Mouse (Mus musculus) neural tube, embryonic 11.5 days (tissue): ENCODE measurements around the gene Ythdc1. TPM values are rescaled to one million over a fixed set of nuclear protein-coding genes. Genes with fewer than 3 reads are reported as not detected.

Source experiments
- ATAC-seq: fragments of 200-750 bp; cut with Nextera tagmentation; 2 replicates; pipeline ENCODE4 v1.8.0; 2017; ENCODE audit warnings: moderate number of reproducible peaks, mild to moderate bottlenecking, moderate TSS enrichment, moderate library complexity; ENCODE audit not compliant: insufficient read depth, low FRiP score, low TSS enrichment
- DNase-seq: peaks from one replicate; pipeline ENCODE4 v3.0.0-alpha.2; 2015; ENCODE audit warnings: low spot score
- H3K27ac ChIP-seq: fragments of 300-500 bp; sonication (generic); 2 replicates; pipeline ENCODE4 v1.5.1; 2014; ENCODE audit warnings: low read depth, mild to moderate bottlenecking, low read length
- H3K27me3 ChIP-seq: fragments of 300-500 bp; sonication (generic); 2 replicates; pipeline ENCODE4 v1.6.1; 2014; ENCODE audit warnings: mild to moderate bottlenecking, low read length, mixed read lengths; ENCODE audit not compliant: control insufficient read depth, insufficient read depth
- H3K36me3 ChIP-seq: fragments of 300-500 bp; sonication (generic); 2 replicates; pipeline ENCODE4 v1.6.1; 2014; ENCODE audit warnings: mild to moderate bottlenecking, low read length, moderate library complexity, mixed read lengths; ENCODE audit not compliant: control insufficient read depth, insufficient read depth
- H3K4me1 ChIP-seq: fragments of 300-500 bp; sonication (generic); 2 replicates; pipeline ENCODE4 v1.6.1; 2014; ENCODE audit warnings: low read length, mixed read lengths; ENCODE audit not compliant: control insufficient read depth, insufficient read depth
- H3K4me2 ChIP-seq: fragments of 300-500 bp; sonication (generic); 2 replicates; pipeline ENCODE4 v1.6.1; 2014; ENCODE audit warnings: low read depth, mild to moderate bottlenecking, moderate library complexity
- H3K4me3 ChIP-seq: fragments of 300-500 bp; sonication (generic); 2 replicates; pipeline ENCODE4 v1.5.1; 2014; ENCODE audit warnings: low read depth, low read length
- H3K9ac ChIP-seq: fragments of 300-500 bp; sonication (generic); 2 replicates; pipeline ENCODE4 v1.6.1; 2014; ENCODE audit warnings: mild to moderate bottlenecking, low read length
- H3K9me3 ChIP-seq: fragments of 300-500 bp; sonication (generic); 2 replicates; pipeline ENCODE4 v1.6.1; 2016; ENCODE audit warnings: low read length; ENCODE audit not compliant: control insufficient read depth
- whole genome bisulfite sequencing: fragments of 180-500 bp; shearing (Covaris S2); extraction: QIAGEN DNeasy Blood & Tissue Kit; methylation state at CpG from one replicate; pipeline ENCODE4 v1.1.7; 2014; 5-methylcytosine and 5-hydroxymethylcytosine counted together
- polyA plus RNA-seq: library from polyadenylated mRNA; unstranded; fragments of >200 nt; fragmentation: Nextera tagmentation; extraction: Ambion mirVana; gene quantifications from 2 replicates; pipeline ENCODE4 v1.2.1, GENCODE M21; 2014

Ythdc1 gene
- 54.6 and 56.5 TPM in 2 replicates for polyA plus RNA-seq

DNA sequence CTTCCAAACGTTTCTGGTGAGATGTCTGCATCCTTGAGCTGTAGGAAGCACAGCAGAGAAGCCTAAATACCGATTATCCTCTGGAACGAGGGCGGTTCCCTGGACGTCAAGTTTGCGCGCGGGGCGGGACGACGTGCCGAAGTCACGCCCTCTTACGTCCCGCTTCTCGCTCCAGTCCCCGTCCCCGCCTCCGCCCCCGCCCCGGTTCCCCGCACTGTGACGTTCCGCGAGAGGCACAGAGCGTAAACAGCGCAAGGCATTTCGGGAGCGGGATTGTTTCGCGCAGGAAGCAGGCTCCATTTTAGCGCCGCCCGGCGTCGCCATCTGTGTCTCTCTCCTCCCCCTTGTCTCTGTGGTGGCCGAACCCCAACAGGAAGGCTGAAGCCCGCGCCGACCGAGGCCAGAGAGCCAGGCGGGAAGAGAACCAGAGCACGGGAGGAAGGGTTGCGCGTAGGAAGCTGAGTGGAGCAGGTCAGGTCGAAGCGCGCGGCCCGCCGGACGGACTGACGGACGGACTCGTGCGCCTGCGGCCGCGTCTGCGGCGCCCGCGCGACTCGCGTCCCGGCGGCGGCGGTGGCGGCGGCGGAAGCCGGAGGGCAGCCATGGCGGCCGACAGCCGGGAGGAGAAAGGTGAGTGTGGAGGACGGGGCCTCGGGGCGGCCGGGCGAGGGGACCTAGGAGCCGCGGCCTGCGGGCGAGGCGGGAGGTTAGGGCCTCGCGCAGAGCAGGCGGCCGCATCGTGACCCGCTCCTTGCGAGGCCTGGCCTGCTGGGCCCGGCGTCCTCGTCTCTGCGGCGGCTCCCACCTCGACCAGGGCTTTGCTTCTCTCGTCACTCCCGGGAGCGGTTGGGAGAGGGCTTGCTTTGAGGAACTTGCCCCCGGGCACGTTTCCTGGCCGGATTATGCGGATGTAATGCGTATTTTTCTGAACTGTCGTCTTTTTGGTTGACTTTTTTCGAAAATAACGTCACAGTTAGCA, at the start of gene Ythdc1:
Gene Ythdc1 (plus strand): TSS at position 260 of the 979 bp plus-strand sequence.
- H3K4me3 ChIP-seq: peak within 1 kb of the TSS; percentile 80
- H3K27me3 ChIP-seq: no peaks in the 10 kb centered on the region
- H3K4me1 ChIP-seq: no peaks in the 10 kb centered on the region
- DNase-seq (peak; percentile 98), ATAC-seq (peak; percentile 99)
- no peaks in the 10 kb centered on the region for H3K36me3 ChIP-seq
- peak within 1 kb of the TSS; percentile 98 for H3K9ac ChIP-seq
- under 1% methylated on average over 66 of the region's 111 CpGs for WGBS
- peak within 1 kb of the TSS; percentile 98 for H3K27ac ChIP-seq
- no peaks in the 10 kb centered on the region for H3K9me3 ChIP-seq
- H3K4me2 ChIP-seq: peak within 1 kb of the TSS; percentile 58

DNA sequence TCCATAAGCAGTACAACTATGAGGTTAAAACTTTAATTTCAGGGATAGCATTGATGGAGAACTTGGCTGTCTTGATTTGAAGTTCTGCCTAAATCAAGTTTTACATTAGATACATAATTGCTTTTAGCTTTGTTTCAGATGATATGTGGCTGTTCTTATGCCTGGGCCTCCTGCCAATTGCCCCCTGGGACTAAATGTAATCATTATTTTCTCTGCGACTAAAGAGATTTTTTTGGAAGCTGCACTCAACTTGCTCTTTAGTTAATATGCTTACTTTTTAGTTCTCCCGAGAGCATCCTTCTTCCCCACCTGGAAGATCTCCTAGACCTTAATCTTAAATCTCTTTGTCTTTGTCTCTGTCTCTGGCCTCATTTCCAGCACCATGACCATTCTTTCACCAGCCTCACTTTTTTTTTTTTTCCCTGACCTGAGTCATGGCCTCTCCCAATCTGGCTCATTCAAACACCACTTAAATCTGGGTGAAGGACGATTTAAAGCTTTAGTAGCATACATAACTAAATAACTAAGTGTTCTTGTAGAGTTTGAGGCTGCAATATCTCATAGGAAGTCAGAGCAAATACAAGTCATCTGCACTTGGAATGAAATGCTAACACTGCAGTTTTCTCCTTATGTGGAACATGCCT, 34.9 kb upstream of the Ythdc1 start:
- no peak for DNase-seq
- Histone ChIP-seq H3K36me3 (no peaks in the 10 kb centered on the region), H3K27ac (no peak overlapping the region), H3K9me3 (no peaks in the 10 kb centered on the region), H3K4me3 (no peak overlapping the region), H3K9ac (no peak overlapping the region), H3K4me1 (no peaks in the 10 kb centered on the region), H3K27me3 (no peaks in the 10 kb centered on the region), H3K4me2 (no peak overlapping the region)
- 75% methylated on average over 3 of the region's 3 CpGs for WGBS
- ATAC-seq: no peak

DNA sequence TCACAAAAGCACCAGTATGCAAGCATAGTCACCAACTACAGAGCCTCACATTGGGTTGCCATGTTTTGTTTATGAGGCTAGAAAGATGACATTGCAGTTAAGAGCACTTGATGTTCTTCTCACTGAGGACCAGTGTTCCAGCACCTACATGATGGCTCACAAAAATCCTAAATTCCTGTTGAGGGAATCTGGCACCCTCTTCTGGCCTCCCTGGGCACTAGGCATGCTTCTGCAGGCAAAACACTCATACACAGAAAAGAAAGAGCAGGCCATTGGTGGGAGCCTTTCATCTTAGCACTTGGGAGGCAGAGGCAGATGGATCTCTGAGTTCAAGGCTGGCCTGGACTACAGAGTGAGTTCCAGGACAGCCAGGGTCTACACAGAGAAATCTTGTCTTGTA, 33.0 kb upstream of the Ythdc1 start:
- Histone ChIP-seq H3K4me1 (no peaks in the 10 kb centered on the region), H3K36me3 (no peaks in the 10 kb centered on the region), H3K27me3 (no peaks in the 10 kb centered on the region), H3K4me2 (no peak overlapping the region), H3K9ac (no peak overlapping the region), H3K27ac (no peak overlapping the region), H3K4me3 (no peak overlapping the region), H3K9me3 (no peaks in the 10 kb centered on the region)
- DNase-seq (no peak), ATAC-seq (no peak)

DNA sequence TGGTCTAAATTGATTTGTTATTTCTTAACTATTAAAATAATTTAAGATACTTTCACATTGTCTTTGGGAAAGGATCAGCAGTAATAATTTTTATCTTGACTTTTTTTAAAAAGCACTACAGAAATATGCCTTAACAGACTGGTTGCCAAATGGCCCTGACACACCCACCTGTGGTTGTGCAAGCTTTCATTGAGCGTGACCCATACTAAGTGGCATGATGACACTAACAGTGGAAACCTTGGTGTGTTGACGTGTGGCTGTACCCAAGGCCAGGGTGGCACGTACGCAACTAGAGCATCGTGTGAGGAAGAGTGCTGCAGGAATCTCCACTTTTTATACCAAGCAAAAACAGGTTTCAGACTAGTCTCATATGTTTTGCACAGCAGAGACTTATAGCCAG, 27.1 kb upstream of the Ythdc1 start:
- H3K36me3 ChIP-seq: no peaks in the 10 kb centered on the region
- 92% methylated on average over 5 of the region's 5 CpGs for WGBS
- no peak for DNase-seq
- no peak overlapping the region for H3K4me2 ChIP-seq
- H3K9ac ChIP-seq: no peak overlapping the region
- H3K4me3 ChIP-seq: no peak overlapping the region
- ATAC-seq: no peak
- H3K9me3 ChIP-seq: no peaks in the 10 kb centered on the region
- no peaks in the 10 kb centered on the region for H3K4me1 ChIP-seq
- no peaks in the 10 kb centered on the region for H3K27me3 ChIP-seq
- H3K27ac ChIP-seq: no peak overlapping the region

DNA sequence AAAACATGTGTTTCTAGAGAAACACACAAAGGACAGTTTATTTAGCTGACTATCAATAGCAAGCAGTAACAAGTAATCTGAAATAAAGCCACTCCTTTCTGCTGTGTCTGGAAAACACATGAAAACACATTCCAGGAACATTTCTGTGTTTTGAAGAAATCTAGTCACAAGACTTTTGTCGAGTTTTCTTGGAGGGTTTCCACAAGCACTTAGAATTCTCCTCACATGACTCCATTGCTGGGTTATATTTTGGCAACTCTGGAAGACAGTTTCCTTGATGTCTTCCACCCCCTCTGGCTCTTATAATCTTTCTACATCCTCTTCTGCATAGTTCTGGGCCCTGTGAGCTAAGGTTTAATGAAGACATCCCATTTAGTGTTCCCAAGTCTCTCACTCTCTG, 25.6 kb upstream of the Ythdc1 start:
- Histone ChIP-seq H3K9ac (no peak overlapping the region), H3K4me1 (no peaks in the 10 kb centered on the region), H3K27ac (no peak overlapping the region), H3K4me3 (no peak overlapping the region), H3K36me3 (no peaks in the 10 kb centered on the region), H3K9me3 (no peaks in the 10 kb centered on the region), H3K27me3 (no peaks in the 10 kb centered on the region), H3K4me2 (no peak overlapping the region)
- DNase-seq: no peak
- WGBS: 88% methylated on average over 1 of the region's 1 CpGs
- ATAC-seq: no peak

DNA sequence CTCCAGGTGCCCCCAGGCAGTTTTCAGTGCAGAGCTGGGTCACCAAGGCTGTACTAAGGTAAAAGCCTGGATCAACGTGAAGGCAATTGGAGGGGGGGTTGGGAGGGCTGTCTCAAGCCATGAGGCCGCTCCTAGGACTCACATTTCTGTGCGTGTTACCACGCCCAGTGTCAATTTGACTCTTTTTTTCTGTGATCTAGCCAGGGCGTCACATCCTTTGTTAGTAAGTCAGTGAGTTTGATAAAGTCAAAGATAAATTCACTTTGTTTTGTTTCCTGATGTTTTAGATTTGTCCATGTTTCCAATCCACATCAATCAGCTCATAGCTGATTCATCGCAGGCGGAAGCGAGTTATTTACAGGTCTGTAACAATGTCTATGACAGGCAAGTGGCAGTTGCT, 21.0 kb upstream of the Ythdc1 start:
- WGBS: 64% methylated on average over 8 of the region's 8 CpGs
- Histone ChIP-seq H3K4me2 (no peak overlapping the region), H3K9me3 (no peaks in the 10 kb centered on the region), H3K4me1 (no peaks in the 10 kb centered on the region), H3K27ac (no peak overlapping the region), H3K9ac (no peak overlapping the region), H3K27me3 (no peaks in the 10 kb centered on the region), H3K36me3 (no peaks in the 10 kb centered on the region), H3K4me3 (no peak overlapping the region)
- DNase-seq (no peak), ATAC-seq (no peak)

DNA sequence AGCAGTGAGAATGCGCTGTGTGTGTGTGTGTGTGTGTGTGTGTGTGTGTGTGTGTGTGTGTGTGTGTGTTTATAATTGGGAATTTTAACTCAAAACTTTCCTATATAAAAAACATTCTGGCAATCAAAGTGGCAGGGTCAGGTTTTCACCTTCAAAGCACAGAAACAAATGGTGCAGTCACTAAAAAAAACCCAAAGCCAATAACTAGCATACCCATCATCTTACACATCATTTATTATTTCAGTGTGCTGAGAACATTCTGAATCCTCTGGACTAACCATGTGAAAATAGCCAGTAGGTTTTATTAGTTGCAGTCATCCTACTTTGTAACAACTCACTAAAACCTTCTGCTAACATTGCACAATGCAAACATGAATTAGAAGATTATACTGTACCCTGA, 19.8 kb upstream of the Ythdc1 start:
- no peak for ATAC-seq
- no peak overlapping the region for H3K9ac ChIP-seq
- 86% methylated on average over 1 of the region's 1 CpGs for WGBS
- no peak for DNase-seq
- no peaks in the 10 kb centered on the region for H3K9me3 ChIP-seq
- H3K4me1 ChIP-seq: no peaks in the 10 kb centered on the region
- no peaks in the 10 kb centered on the region for H3K36me3 ChIP-seq
- H3K4me2 ChIP-seq: no peak overlapping the region
- no peaks in the 10 kb centered on the region for H3K27me3 ChIP-seq
- H3K4me3 ChIP-seq: no peak overlapping the region
- no peak overlapping the region for H3K27ac ChIP-seq

DNA sequence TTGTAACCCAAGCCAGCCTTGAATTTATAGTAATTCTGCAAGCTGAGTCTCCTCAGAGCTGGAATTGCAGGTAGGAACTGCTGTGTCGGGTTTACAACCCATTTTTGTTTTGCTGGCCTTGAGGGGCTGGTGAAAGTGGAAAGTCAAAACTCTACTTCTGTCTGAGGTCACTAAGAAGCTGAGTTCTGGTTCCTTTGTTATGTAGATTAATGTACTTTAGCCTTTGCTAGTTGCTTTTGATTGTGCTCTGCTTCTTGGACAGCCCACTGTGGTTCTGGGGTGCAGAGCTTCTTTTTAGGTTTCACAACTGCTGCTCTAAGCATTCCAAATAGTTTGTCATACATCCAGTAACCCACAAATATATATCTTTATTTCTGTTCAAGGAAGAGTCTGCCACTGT, 17.2 kb upstream of the Ythdc1 start:
- DNase-seq (no peak), ATAC-seq (no peak)
- Histone ChIP-seq H3K27me3 (no peaks in the 10 kb centered on the region), H3K4me3 (no peak overlapping the region), H3K9ac (no peak overlapping the region), H3K27ac (no peak overlapping the region), H3K9me3 (no peaks in the 10 kb centered on the region), H3K36me3 (no peaks in the 10 kb centered on the region), H3K4me2 (no peak overlapping the region), H3K4me1 (no peaks in the 10 kb centered on the region)
- 57% methylated on average over 1 of the region's 1 CpGs for WGBS

DNA sequence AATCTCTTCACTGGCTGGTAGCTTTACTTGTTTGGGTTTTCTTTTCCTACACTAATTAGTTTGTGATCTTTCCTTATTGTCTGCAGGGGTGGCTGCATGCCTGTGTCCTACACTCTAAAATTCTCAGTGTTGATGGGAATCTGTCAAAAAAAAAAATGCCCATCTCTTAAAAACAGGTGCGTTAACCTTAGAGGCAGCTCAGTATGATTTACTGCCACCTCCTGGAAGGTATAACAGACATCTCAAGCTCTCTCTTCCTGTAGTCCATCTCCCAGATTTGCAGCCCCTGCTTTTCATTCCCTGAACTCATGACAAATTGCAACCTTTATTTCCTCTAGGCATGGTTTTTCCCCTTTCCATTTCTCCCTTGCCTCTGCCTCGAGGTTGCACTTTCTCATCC, 14.1 kb upstream of the Ythdc1 start:
- Histone ChIP-seq H3K4me1 (no peaks in the 10 kb centered on the region), H3K4me3 (no peak overlapping the region), H3K36me3 (no peaks in the 10 kb centered on the region), H3K9ac (no peak overlapping the region), H3K9me3 (no peaks in the 10 kb centered on the region), H3K27ac (no peak overlapping the region), H3K27me3 (no peaks in the 10 kb centered on the region), H3K4me2 (no peak overlapping the region)
- DNase-seq: no peak
- no peak for ATAC-seq
- 71% methylated on average over 2 of the region's 2 CpGs for WGBS
